In genomic region chr2:26123079-26123648, GRCm38 (mm10) we compare ENCODE assay signal across 8 mouse cellular contexts. TPM values are rescaled to one million over a fixed set of nuclear protein-coding genes. Genes with fewer than 3 reads are reported as not detected.
DNase-seq lines count a peak whose midpoint lies in the region; ATAC-seq lines count a peak whose summit lies in the region.

Gene Nacc2 (minus strand): TSS chr2:26123220.

- WGBS in heart, embryonic 11.5 days (ENCODE audit: insufficient replicate concordance) = 23% methylated on average over 9 of the region's 9 CpGs
- WGBS in midbrain, embryonic 13.5 days = 31% methylated on average over 9 of the region's 9 CpGs

- H3K9me3 ChIP-seq in megakaryocyte, embryonic 14.5 days = no peaks in the 10 kb centered on the region
- H3K9me3 ChIP-seq in heart, embryonic 11.5 days (replicated peaks; ENCODE audit: control insufficient read depth, low read length) = no peaks in the 10 kb centered on the region
- H3K9me3 ChIP-seq in midbrain, embryonic 13.5 days = no peaks in the 10 kb centered on the region

- H3K4me3 ChIP-seq in megakaryocyte, embryonic 14.5 days (replicated peaks) = peak within 1 kb of the TSS; percentile 95
- H3K4me3 ChIP-seq in heart, embryonic 11.5 days (ENCODE audit: low read depth, low read length) = peak within 1 kb of the TSS; percentile 85
- peak within 1 kb of the TSS; percentile 73 for H3K4me3 ChIP-seq in midbrain, embryonic 13.5 days (replicated peaks)

- H3K36me3 ChIP-seq in megakaryocyte, embryonic 14.5 days (replicated peaks; ENCODE audit: low read length) = peaks cover 23% of the 10 kb centered on the region
- H3K36me3 ChIP-seq in heart, embryonic 11.5 days (ENCODE audit: control insufficient read depth, insufficient read depth, low read length) = no peaks in the 10 kb centered on the region
- H3K36me3 ChIP-seq in midbrain, embryonic 13.5 days = no peaks in the 10 kb centered on the region

- H3K9ac ChIP-seq in heart, embryonic 11.5 days (ENCODE audit: low read depth, low read length) = peak within 1 kb of the TSS; percentile 77
- H3K9ac ChIP-seq in midbrain, embryonic 13.5 days (replicated peaks) = peak within 1 kb of the TSS; percentile 67

- H3K27ac ChIP-seq in heart, embryonic 11.5 days (ENCODE audit: low read depth, low read length) = no peak within 1 kb of the TSS
- H3K27ac ChIP-seq in midbrain, embryonic 13.5 days = no peak within 1 kb of the TSS

- H3K27me3 ChIP-seq in megakaryocyte, embryonic 14.5 days (replicated peaks) = peaks cover 47% of the 10 kb centered on the region
- H3K27me3 ChIP-seq in heart, embryonic 11.5 days (ENCODE audit: control insufficient read depth, insufficient read depth, low read length) = peaks cover 20% of the 10 kb centered on the region
- peaks cover 50% of the 10 kb centered on the region for H3K27me3 ChIP-seq in midbrain, embryonic 13.5 days

- peak within 1 kb of the TSS; percentile 99 for H3K4me2 ChIP-seq in heart, embryonic 11.5 days
- H3K4me2 ChIP-seq in midbrain, embryonic 13.5 days (replicated peaks) = peak within 1 kb of the TSS; percentile 97

- no peak for ATAC-seq in megakaryocyte, adult 5-6 weeks (ENCODE audit: poor library complexity, severe bottlenecking)
- no peak for ATAC-seq in heart, embryonic 11.5 days (replicated peaks; ENCODE audit: insufficient number of reproducible peaks, low FRiP score, low TSS enrichment)
- ATAC-seq in midbrain, embryonic 13.5 days = peak; percentile 62

- peaks cover 75% of the 10 kb centered on the region for H3K4me1 ChIP-seq in megakaryocyte, embryonic 14.5 days
- H3K4me1 ChIP-seq in heart, embryonic 11.5 days (ENCODE audit: control insufficient read depth, insufficient read depth, low read length) = peaks cover 19% of the 10 kb centered on the region
- peaks cover 24% of the 10 kb centered on the region for H3K4me1 ChIP-seq in midbrain, embryonic 13.5 days (replicated peaks)

- DNase-seq in cerebellum, postnatal 36 days = peak; percentile 44 to 45
- no peak for DNase-seq in layer of hippocampus, postnatal 14 days (ENCODE audit: low spot score in 2 of 2)
- no peak for DNase-seq in frontal cortex, postnatal 36 days (ENCODE audit: low spot score in 2 of 2)
- no peak for DNase-seq in urinary bladder, postnatal 10 days (ENCODE audit: low spot score)

RNA-seq across cellular contexts. Expression of gene Nacc2, which starts in this region (rescaled TPM):
- polyA plus RNA-seq in megakaryocyte, embryonic 14.5 days (2012; ENCODE audit: insufficient read depth, low replicate concordance) = 63.1 and 124 TPM in 2 replicates
- 2.1 and 3.0 TPM in 2 replicates for total RNA-seq in megakaryocyte, adult 5-6 weeks (2015)
- total RNA-seq in megakaryocyte, adult 5-6 weeks (2017) = 1.7 and 3.6 TPM in 2 replicates
- polyA plus RNA-seq in heart, embryonic 11.5 days (2014; fragmentation: Nextera tagmentation; extraction: Ambion mirVana) = 3.4 and 7.1 TPM in 2 replicates
- total RNA-seq in layer of hippocampus, postnatal 14 days (2021) = 10 to 100 TPM; 58.1 to 58.9 TPM
- 10.1 and 10.4 TPM in 2 replicates for polyA plus RNA-seq in midbrain, embryonic 13.5 days (2015; fragmentation: Nextera tagmentation; extraction: Ambion mirVana)

Comparison
In these comparisons a context has a peak if more than half of its experiments do, and no peak if none do; other contexts are left out.
1. RNA of gene Nacc2 (total RNA-seq): 58.1 to 58.9 TPM in layer of hippocampus, postnatal 14 days; 1.7 to 3.6 TPM in megakaryocyte, adult 5-6 weeks; every median in the first group is over 10 times any median in the second.
2. DNase-seq: peak in cerebellum, postnatal 36 days (2 of 2); none in layer of hippocampus, postnatal 14 days (0 of 2), frontal cortex, postnatal 36 days (0 of 2) and urinary bladder, postnatal 10 days (single experiment).
3. Peak in every context shown above with its lines, with median percentiles within 50 percentile points of each other: H3K4me3 ChIP-seq.